Mouse (Mus musculus) retina, adult 2 months (tissue): ENCODE measurements at regions not wholly inside any gene's neighbourhood (a gene's known extent, or its start where the extent isn't known, plus 50 kb on each side); places are given as distances from the start of the nearest gene placed in this dataset.

Experiments used
- DNase-seq: peaks from one replicate; pipeline ENCODE4 v3.0.0-alpha.2; 2012; ENCODE audit warnings: low read depth, low spot score

- no peak for DNase-seq
These were observed 455.1 kb downstream of the Etnk1 start for GRCm38 (mm10) chr6:143622161-143622560.

- no peak for DNase-seq
These were observed 457.9 kb downstream of the Etnk1 start for GRCm38 (mm10) chr6:143624901-143625300.

- DNase-seq: no peak
These were observed 464.6 kb downstream of the Etnk1 start for GRCm38 (mm10) chr6:143631581-143631980.

GRCm38 (mm10) chr6:143633710-143634109, 466.7 kb downstream of the Etnk1 start:
- DNase-seq: no peak

GRCm38 (mm10) chr6:143634334-143634733, 467.3 kb downstream of the Etnk1 start:
- no peak for DNase-seq

GRCm38 (mm10) chr6:143635043-143635442, 468.0 kb downstream of the Etnk1 start:
- DNase-seq: no peak

- DNase-seq: no peak
These were observed 473.6 kb downstream of the Etnk1 start for GRCm38 (mm10) chr6:143640652-143641051.

GRCm38 (mm10) chr6:143642052-143642451, 475.0 kb downstream of the Etnk1 start:
- DNase-seq: no peak

- DNase-seq: no peak
These were observed 479.0 kb downstream of the Etnk1 start for GRCm38 (mm10) chr6:143645989-143646388.

GRCm38 (mm10) chr6:143648501-143648900, 481.5 kb downstream of the Etnk1 start:
- no peak for DNase-seq

GRCm38 (mm10) chr6:143656576-143656975, 489.6 kb downstream of the Etnk1 start:
- DNase-seq: no peak

GRCm38 (mm10) chr6:143660837-143661236, 493.8 kb downstream of the Etnk1 start:
- no peak for DNase-seq

- no peak for DNase-seq
These were observed 496.3 kb downstream of the Etnk1 start for GRCm38 (mm10) chr6:143663306-143663705.

GRCm38 (mm10) chr6:143665374-143665773, 498.4 kb downstream of the Etnk1 start:
- no peak for DNase-seq

- no peak for DNase-seq
These were observed 501.5 kb downstream of the Etnk1 start for GRCm38 (mm10) chr6:143668551-143668950.

GRCm38 (mm10) chr6:143669446-143670130, 502.6 kb downstream of the Etnk1 start:
- no peak for DNase-seq

- no peak for DNase-seq
These were observed 523.1 kb downstream of the Etnk1 start for GRCm38 (mm10) chr6:143690131-143690530.

- DNase-seq: no peak
These were observed 523.8 kb downstream of the Etnk1 start for GRCm38 (mm10) chr6:143690866-143691265.

GRCm38 (mm10) chr6:143697997-143698396, 531.0 kb downstream of the Etnk1 start:
- DNase-seq: no peak

- no peak for DNase-seq
These were observed 537.0 kb downstream of the Etnk1 start for GRCm38 (mm10) chr6:143703984-143704383.

- no peak for DNase-seq
These were observed 539.4 kb downstream of the Etnk1 start for GRCm38 (mm10) chr6:143706451-143706850.

- DNase-seq: no peak
These were observed 547.4 kb downstream of the Etnk1 start for GRCm38 (mm10) chr6:143714461-143714860.

GRCm38 (mm10) chr6:143750074-143750473, 583.1 kb downstream of the Etnk1 start:
- no peak for DNase-seq
